Mouse (Mus musculus) right cerebral cortex, postnatal 10 days (tissue): ENCODE measurements around the gene Gm8677.
"Not testable (repeated sequence)": the region's sequence is repeated elsewhere in the genome, so short reads cannot be mapped to it uniquely, and the experiment has no call there.

Experiments
- DNase-seq, 2 experiments: peaks; one replicate each; pipeline ENCODE4 v3.0.0; 2021; ENCODE audit warnings: low spot score in 2 of 2

Gm8677 gene

GRCm38 (mm10) chr7:22534787-22535186 lies at the start of gene Gm8677:
TSS of gene Gm8677 (minus strand) at chr7:22534887.
- not testable (repeated sequence) for DNase-seq

GRCm38 (mm10) chr7:22565243-22565642 lies 30.6 kb upstream of the Gm8677 start, which contains the start of gene Gm4201:
TSS of gene Gm4201 (minus strand) at chr7:22565343.
- DNase-seq, result not testable (repeated sequence)

- DNase-seq, result not testable (repeated sequence)
These were observed 12.0 kb downstream of the Gm8677 start, which contains the start of gene Vmn1r152 for GRCm38 (mm10) chr7:22522667-22523066. TSS of gene Vmn1r152 (plus strand) at chr7:22522967.

- DNase-seq, result not testable (repeated sequence)
These were observed 35.1 kb downstream of the Gm8677 start, which contains the start of gene Vmn1r151 for GRCm38 (mm10) chr7:22499578-22499977. TSS of gene Vmn1r151 (minus strand) at chr7:22499678.
